Mouse (Mus musculus): ENCODE results near the gene Gprc5d.

DNA sequence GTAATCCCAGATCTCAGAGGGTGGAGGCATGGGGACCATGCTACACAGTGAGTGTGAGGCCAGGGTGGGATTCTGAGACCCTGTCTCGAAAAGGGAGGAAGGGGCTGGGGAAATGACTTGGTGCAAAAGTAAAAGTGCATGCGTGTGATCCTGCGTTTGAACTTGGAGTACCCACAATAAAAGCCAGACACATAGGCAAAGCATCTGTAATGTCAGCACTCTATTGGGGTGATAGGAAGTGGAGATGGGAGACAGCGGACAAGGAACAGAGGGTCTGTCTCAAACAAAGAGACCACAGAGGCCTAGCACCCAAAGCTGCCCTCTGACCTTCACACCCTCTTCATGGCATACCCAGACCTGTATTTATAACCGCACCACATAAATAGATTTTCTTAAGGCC, 27.9 kb upstream of the Gprc5d start:
- no peak for TF ChIP-seq CTCF (IDR thresholded peaks at IDR 0.05; ENCODE audit: low read depth)
- TF ChIP-seq EP300 (IDR thresholded peaks at IDR 0.05; ENCODE audit: low read depth) = no peak

All from liver, postnatal 0 days (tissue).